Mouse (Mus musculus) left cerebral cortex, adult 18-20 months (tissue): ENCODE measurements around the gene Cracr2b. TPM values are rescaled to one million over a fixed set of nuclear protein-coding genes. Genes with fewer than 3 reads are reported as not detected.

Source experiments
- DNase-seq, 2 experiments: peaks; one replicate each; pipeline ENCODE4 v3.0.0; 2021 to 2022; ENCODE audit warnings: low spot score in 2 of 2, mixed read lengths in 1 of 2
- total RNA-seq, 2 experiments: library from RNA; stranded (reverse); gene quantifications; 2 replicates each; pipeline ENCODE4 v1.2.3; 2021

The Cracr2b gene
- total RNA-seq, 2 experiments from 2014 or later = 3.7 to 4.5 TPM

- no peak for DNase-seq
Measured at GRCm38 (mm10) chr7:141451928-141452327, 9.0 kb upstream of the Cracr2b start.

GRCm38 (mm10) chr7:141453636-141454035 lies 7.3 kb upstream of the Cracr2b start:
- no peak for DNase-seq

GRCm38 (mm10) chr7:141454967-141455551 lies 5.8 kb upstream of the Cracr2b start, which contains the start of gene Pnpla2:
TSS of gene Pnpla2 (plus strand) at chr7:141455198.
- DNase-seq = peak; percentile 90 to 92

- no peak for DNase-seq
Measured at GRCm38 (mm10) chr7:141455610-141456314, 5.1 kb upstream of the Cracr2b start.

- no peak for DNase-seq
Measured at GRCm38 (mm10) chr7:141456739-141457138, 4.2 kb upstream of the Cracr2b start.

- DNase-seq = no peak
Measured at GRCm38 (mm10) chr7:141457236-141457635, 3.7 kb upstream of the Cracr2b start.

GRCm38 (mm10) chr7:141457986-141458660 lies 2.8 kb upstream of the Cracr2b start:
- peak in 1 of 2 experiments; percentile 46 for DNase-seq

GRCm38 (mm10) chr7:141458661-141459060 lies 2.2 kb upstream of the Cracr2b start:
- no peak for DNase-seq

GRCm38 (mm10) chr7:141459301-141459711 lies 1.6 kb upstream of the Cracr2b start:
- DNase-seq = no peak

GRCm38 (mm10) chr7:141460001-141460390 lies 898 bp upstream of the Cracr2b start:
- no peak for DNase-seq

- DNase-seq = no peak
Measured at GRCm38 (mm10) chr7:141461521-141462332, 833 bp downstream of the Cracr2b start.

GRCm38 (mm10) chr7:141462333-141462821 lies 1.5 kb downstream of the Cracr2b start:
- DNase-seq = no peak

GRCm38 (mm10) chr7:141463824-141464602 lies 3.1 kb downstream of the Cracr2b start:
- DNase-seq = no peak

GRCm38 (mm10) chr7:141464603-141465201 lies 3.8 kb downstream of the Cracr2b start:
- no peak for DNase-seq

- no peak for DNase-seq
Measured at GRCm38 (mm10) chr7:141465388-141466044, 4.6 kb downstream of the Cracr2b start.

GRCm38 (mm10) chr7:141466045-141466394 lies 5.1 kb downstream of the Cracr2b start:
- no peak for DNase-seq

GRCm38 (mm10) chr7:141466607-141467148 lies 5.8 kb downstream of the Cracr2b start:
- DNase-seq = no peak

- DNase-seq = peak; percentile 59 to 64
Measured at GRCm38 (mm10) chr7:141467230-141468030, 6.5 kb downstream of the Cracr2b start, which contains the start of gene Cd151. TSS of gene Cd151 (plus strand) at chr7:141467392.
